Mouse (Mus musculus) MEL (cell line): ENCODE results near the gene Nus1. TPM values are rescaled to one million over a fixed set of nuclear protein-coding genes. Genes with fewer than 3 reads are reported as not detected.

Source experiments
- DNase-seq: peaks from one replicate; pipeline ENCODE4 v3.0.0; 2011; ENCODE audit warnings: low read depth, low spot score
- H3K27ac ChIP-seq: 2 replicates; pipeline ENCODE4 v1.5.1; 2012; ENCODE audit warnings: low read depth, mild to moderate bottlenecking, control low read depth, low read length, moderate library complexity; ENCODE audit not compliant: control insufficient read depth
- H3K27me3 ChIP-seq, 2 experiments: fragments of 150-350 bp in 1 of 2; sonication (generic) in 1 of 2; 2 replicates each; pipeline ENCODE4 v1.6.1; 2012; ENCODE audit warnings: low read length in 2 of 2, mild to moderate bottlenecking in 2 of 2, improper control_type of control experiment in 1 of 2, moderate library complexity in 1 of 2; ENCODE audit not compliant: insufficient read depth in 2 of 2, control insufficient read depth in 1 of 2
- H3K36me3 ChIP-seq, 2 experiments: 2 replicates each; pipeline ENCODE4 v1.6.1; 2012 to 2014; ENCODE audit warnings: low read length in 2 of 2, improper control_type of control experiment in 1 of 2, inconsistent platforms in 1 of 2, mild to moderate bottlenecking in 1 of 2; ENCODE audit not compliant: insufficient read depth in 2 of 2, control insufficient read depth in 1 of 2
- H3K4me1 ChIP-seq, 2 experiments: fragments of 150-350 bp in 1 of 2; sonication (generic) in 1 of 2; 2 replicates each; pipeline ENCODE4 v1.6.1; 2012; ENCODE audit warnings: low read length in 2 of 2, improper control_type of control experiment in 1 of 2, mild to moderate bottlenecking in 1 of 2; ENCODE audit not compliant: insufficient read depth in 2 of 2, control insufficient read depth in 1 of 2
- H3K4me3 ChIP-seq, 2 experiments: fragments of 150-350 bp in 1 of 2; sonication (generic) in 1 of 2; 2 replicates each; pipeline ENCODE4 v1.5.1; 2012; ENCODE audit warnings: low read depth in 2 of 2, low read length in 2 of 2, mild to moderate bottlenecking in 2 of 2, moderate library complexity in 2 of 2, control low read depth in 1 of 2, improper control_type of control experiment in 1 of 2; ENCODE audit not compliant: control insufficient read depth in 1 of 2, insufficient read depth in 1 of 2
- H3K79me2 ChIP-seq: 2 replicates; pipeline ENCODE4 v1.6.1; 2012; ENCODE audit warnings: mild to moderate bottlenecking, low read length, moderate library complexity; ENCODE audit not compliant: control insufficient read depth, poor library complexity, insufficient read depth
- H3K9ac ChIP-seq: 2 replicates; pipeline ENCODE4 v1.6.1; 2012; ENCODE audit warnings: low read depth, mild to moderate bottlenecking, control low read depth, low read length, moderate library complexity; ENCODE audit not compliant: control insufficient read depth, poor library complexity, severe bottlenecking
- H3K9me3 ChIP-seq: fragments of 150-350 bp; sonication (generic); replicated peaks from 2 replicates; pipeline ENCODE4 v1.6.1; 2012; ENCODE audit warnings: mild to moderate bottlenecking, low read length, improper control_type of control experiment, moderate library complexity; ENCODE audit not compliant: insufficient read depth
- BHLHE40 ChIP-seq: IDR thresholded peaks from 2 replicates; pipeline ENCODE4 v1.6.1; 2012; ENCODE audit warnings: low read depth, mild to moderate bottlenecking, inconsistent platforms, low read length, improper control_type of control experiment, borderline replicate concordance
- CHD1 ChIP-seq: IDR thresholded peaks from 2 replicates; pipeline ENCODE4 v1.6.1; 2012; ENCODE audit warnings: low read depth, mild to moderate bottlenecking, inconsistent platforms, low read length, improper control_type of control experiment
- CTCF ChIP-seq, 3 experiments: IDR thresholded peaks in 2 of 3; conservative IDR thresholded peaks in 1 of 3; 2 replicates each; pipeline ENCODE4 v1.5.1; 2011 to 2012; ENCODE audit warnings: low read length in 3 of 3, low read depth in 2 of 3, mild to moderate bottlenecking in 2 of 3, improper control_type of control experiment in 1 of 3, inconsistent platforms in 1 of 3, mixed read lengths in 1 of 3, moderate library complexity in 1 of 3; ENCODE audit not compliant: control insufficient read depth in 1 of 3, insufficient read depth in 1 of 3, poor library complexity in 1 of 3, severe bottlenecking in 1 of 3
- ELF1 ChIP-seq: IDR thresholded peaks from 2 replicates; pipeline ENCODE4 v1.6.1; 2014; ENCODE audit warnings: low read depth, mild to moderate bottlenecking, inconsistent platforms, low read length, improper control_type of control experiment, moderate library complexity
- ETS1 ChIP-seq: IDR thresholded peaks from 2 replicates; pipeline ENCODE4 v1.6.1; 2012; ENCODE audit warnings: low read depth, mild to moderate bottlenecking, inconsistent platforms, low read length, improper control_type of control experiment, moderate library complexity
- GATA1 ChIP-seq: IDR thresholded peaks from 2 replicates; pipeline ENCODE4 v1.6.1; 2011; ENCODE audit warnings: low read depth, low read length, improper control_type of control experiment
- HCFC1 ChIP-seq: IDR thresholded peaks from 2 replicates; pipeline ENCODE4 v1.6.1; 2012; ENCODE audit warnings: low read depth, mild to moderate bottlenecking, inconsistent platforms, low read length, improper control_type of control experiment, moderate library complexity
- JUND ChIP-seq: IDR thresholded peaks from 2 replicates; pipeline ENCODE4 v1.6.1; 2011; ENCODE audit warnings: low read depth, mild to moderate bottlenecking, improper control_type of control experiment, low read length
- KAT2A ChIP-seq: conservative IDR thresholded peaks from 2 replicates; pipeline ENCODE4 v1.6.1; 2012; ENCODE audit warnings: low read depth, low read length, improper control_type of control experiment, inconsistent platforms
- MAX ChIP-seq: IDR thresholded peaks from 2 replicates; pipeline ENCODE4 v1.6.1; 2011; ENCODE audit warnings: low read length, improper control_type of control experiment
- MAZ ChIP-seq: IDR thresholded peaks from 2 replicates; pipeline ENCODE4 v1.6.1; 2012; ENCODE audit warnings: low read depth, mild to moderate bottlenecking, inconsistent platforms, low read length, improper control_type of control experiment
- MXI1 ChIP-seq: IDR thresholded peaks from 2 replicates; pipeline ENCODE4 v1.6.1; 2011; ENCODE audit warnings: mild to moderate bottlenecking, low read depth, low read length, improper control_type of control experiment
- MYB ChIP-seq: IDR thresholded peaks from 2 replicates; pipeline ENCODE4 v1.6.1; 2011; ENCODE audit warnings: mild to moderate bottlenecking, low read depth, low read length, improper control_type of control experiment
- MYC ChIP-seq: IDR thresholded peaks from 2 replicates; pipeline ENCODE4 v1.6.1; 2011; ENCODE audit warnings: low read depth, mild to moderate bottlenecking, low read length, improper control_type of control experiment, moderate library complexity
- NRF1 ChIP-seq: IDR thresholded peaks from 2 replicates; pipeline ENCODE4 v1.6.1; 2014; ENCODE audit warnings: low read depth, mild to moderate bottlenecking, inconsistent platforms, low read length, improper control_type of control experiment, moderate library complexity; ENCODE audit not compliant: poor library complexity, insufficient read depth, severe bottlenecking
- POLR2A ChIP-seq, 2 experiments: IDR thresholded peaks; 2 replicates each; pipeline ENCODE4 v1.6.1; 2011 to 2012; ENCODE audit warnings: low read length in 2 of 2, mild to moderate bottlenecking in 2 of 2, control low read depth in 1 of 2, improper control_type of control experiment in 1 of 2, low read depth in 1 of 2, moderate library complexity in 1 of 2; ENCODE audit not compliant: control insufficient read depth in 1 of 2, insufficient read depth in 1 of 2, poor library complexity in 1 of 2
- POLR2AphosphoS5 ChIP-seq: IDR thresholded peaks from 2 replicates; pipeline ENCODE4 v1.6.1; 2012; ENCODE audit warnings: low read depth, borderline replicate concordance, mild to moderate bottlenecking, inconsistent platforms, low read length, moderate library complexity, mixed read lengths
- RAD21 ChIP-seq: IDR thresholded peaks from 2 replicates; pipeline ENCODE4 v1.6.1; 2011; ENCODE audit warnings: mild to moderate bottlenecking, low read depth, low read length, improper control_type of control experiment
- RCOR1 ChIP-seq: IDR thresholded peaks from 2 replicates; pipeline ENCODE4 v1.6.1; 2012; ENCODE audit warnings: low read depth, mild to moderate bottlenecking, inconsistent platforms, low read length, improper control_type of control experiment
- SIN3A ChIP-seq: IDR thresholded peaks from 2 replicates; pipeline ENCODE4 v1.6.1; 2012; ENCODE audit warnings: low read length, improper control_type of control experiment, inconsistent platforms
- SMC3 ChIP-seq: IDR thresholded peaks from 2 replicates; pipeline ENCODE4 v1.6.1; 2011; ENCODE audit warnings: low read depth, low read length, improper control_type of control experiment
- TBP ChIP-seq: IDR thresholded peaks from 2 replicates; pipeline ENCODE4 v1.8.0; 2011; ENCODE audit warnings: low read depth, low read length, improper control_type of control experiment
- UBTF ChIP-seq: IDR thresholded peaks from 2 replicates; pipeline ENCODE4 v1.6.1; 2012; ENCODE audit warnings: low read depth, mild to moderate bottlenecking, inconsistent platforms, low read length, improper control_type of control experiment, moderate library complexity, borderline replicate concordance; ENCODE audit not compliant: insufficient read depth
- USF1 ChIP-seq: IDR thresholded peaks from 2 replicates; pipeline ENCODE4 v1.6.1; 2014; ENCODE audit warnings: low read depth, mild to moderate bottlenecking, inconsistent platforms, low read length, improper control_type of control experiment, moderate library complexity
- USF2 ChIP-seq, 2 experiments: IDR thresholded peaks; 2 replicates each; pipeline ENCODE4 v1.6.1; 2011 to 2012; ENCODE audit warnings: improper control_type of control experiment in 2 of 2, low read length in 2 of 2, borderline replicate concordance in 1 of 2, inconsistent platforms in 1 of 2, low read depth in 1 of 2, mild to moderate bottlenecking in 1 of 2; ENCODE audit not compliant: insufficient read depth in 1 of 2
- ZC3H11A ChIP-seq: IDR thresholded peaks from 2 replicates; pipeline ENCODE4 v1.6.1; 2012; ENCODE audit warnings: low read depth, mild to moderate bottlenecking, inconsistent platforms, low read length, improper control_type of control experiment
- ZKSCAN1 ChIP-seq: IDR thresholded peaks from 2 replicates; pipeline ENCODE4 v1.6.1; 2012; ENCODE audit warnings: low read depth, mild to moderate bottlenecking, inconsistent platforms, low read length, improper control_type of control experiment, moderate library complexity
- ZMIZ1 ChIP-seq: IDR thresholded peaks from 2 replicates; pipeline ENCODE4 v1.6.1; 2012; ENCODE audit warnings: low read depth, mild to moderate bottlenecking, inconsistent platforms, low read length, improper control_type of control experiment, moderate library complexity
- polyA plus RNA-seq, 2 experiments: library from polyadenylated mRNA; stranded (reverse) in 1 of 2; unstranded in 1 of 2; fragments of >175 nt in 1 of 2; fragments of >200 nt in 1 of 2; gene quantifications; 2 replicates each; pipeline versions ENCODE4 v1.2.1 to v1.2.4; 2012; ENCODE audit warnings: low replicate concordance in 2 of 2, low read depth in 1 of 2; ENCODE audit not compliant: insufficient read length in 2 of 2, insufficient read depth in 1 of 2, missing spikeins in 1 of 2
- total RNA-seq: library from RNA; depleted of rRNA; stranded (reverse); fragments of 300-350 nt; gene quantifications from 2 replicates; pipeline ENCODE4 v1.2.3, GENCODE M21; 2012

The Nus1 gene
- total and polyA plus RNA-seq, 3 experiments = 25.6 to 52.4 (median 43.5) TPM

DNA sequence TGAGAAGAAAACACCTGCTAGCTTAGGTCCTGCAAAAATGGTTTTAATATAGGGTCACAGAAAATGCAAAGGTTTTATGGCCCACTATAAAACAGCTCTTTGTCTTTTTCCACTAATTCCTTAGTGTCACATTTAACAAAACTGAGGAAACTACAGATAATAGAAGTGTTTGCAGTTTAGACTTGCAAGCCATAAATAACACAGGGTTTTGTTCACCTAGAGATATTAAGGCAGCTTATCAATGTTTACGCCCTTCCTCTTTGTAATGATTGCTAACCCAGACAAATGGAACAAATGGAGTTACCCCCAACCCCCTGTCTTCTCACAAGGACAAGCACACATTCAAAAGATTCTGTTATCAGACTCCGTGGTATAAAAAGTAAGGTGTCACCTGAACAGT lies 26.1 kb upstream of the Nus1 start (continued):
- TF ChIP-seq JUND = no peak
- no peak for TF ChIP-seq ZKSCAN1
- no peak for TF ChIP-seq ZC3H11A
- TF ChIP-seq ETS1 = peak; percentile 44; the same call in 1 of the 2 replicates
- no peak for TF ChIP-seq RAD21
- no peak for TF ChIP-seq USF1
- no peak for TF ChIP-seq USF2 (IDR thresholded peaks at IDR 0.05; ENCODE audit: borderline replicate concordance in 1 of 2, insufficient read depth in 1 of 2, low read depth in 1 of 2, low read length in 2 of 2)
- no peak for TF ChIP-seq NRF1
- TF ChIP-seq KAT2A = no peak
- TF ChIP-seq POLR2AphosphoS5 = no peak
- no peak for TF ChIP-seq SMC3
- no peak for TF ChIP-seq MAX
- TF ChIP-seq SIN3A = 0 out of 2 replicates have a peak, but pooled peaks have one; percentile 27
- TF ChIP-seq CTCF (IDR thresholded peaks at IDR 0.05 in 2 of 3, conservative IDR thresholded peaks at IDR 0.05 in 1 of 3; ENCODE audit: control insufficient read depth in 1 of 3, insufficient read depth in 1 of 3, low read depth in 2 of 3, low read length in 3 of 3, poor library complexity in 1 of 3, severe bottlenecking in 1 of 3) = no peak
- no peak for TF ChIP-seq MXI1
- no peak for TF ChIP-seq MAZ
- TF ChIP-seq BHLHE40 = 0 out of 2 replicates have a peak, but pooled peaks have one; percentile 20
- no peak for TF ChIP-seq MYC
- no peak for TF ChIP-seq CHD1
- no peak for TF ChIP-seq MYB
- no peak for TF ChIP-seq ELF1
- TF ChIP-seq GATA1 = peak; percentile 62
- TF ChIP-seq HCFC1 = no peak
- peak; percentile 85 for TF ChIP-seq RCOR1
- TF ChIP-seq ZMIZ1 = no peak
- TF ChIP-seq, all 39 proteins: peak for 7

DNA sequence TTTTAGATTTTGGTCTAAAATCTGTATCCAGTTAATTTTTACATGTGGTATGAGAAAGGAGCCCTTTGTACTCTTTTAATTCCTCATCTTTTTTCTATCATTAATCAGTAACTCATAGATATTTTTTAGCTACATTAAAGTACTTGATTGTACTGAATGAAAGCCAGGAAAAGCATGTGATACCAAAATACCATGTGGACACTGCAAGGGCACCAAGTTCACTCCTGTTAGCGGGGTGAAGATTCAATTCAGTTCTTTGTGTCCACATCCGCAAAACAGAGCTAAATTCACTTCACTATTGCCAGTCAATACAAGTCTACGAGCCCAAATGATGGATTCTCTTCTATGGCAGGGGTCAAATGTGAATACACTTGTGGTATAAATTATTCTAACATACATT lies 20.7 kb upstream of the Nus1 start:
- H3K4me1 ChIP-seq = peaks cover under 1 to 4% of the 10 kb centered on the region in 2 experiments
- H3K9me3 ChIP-seq = no peaks in the 10 kb centered on the region
- DNase-seq = no peak
- no peak overlapping the region for H3K4me3 ChIP-seq
- H3K36me3 ChIP-seq = peaks cover 0 to 15% of the 10 kb centered on the region in 2 experiments; a peak in 2 of 4 replicates
- no peak overlapping the region for H3K27ac ChIP-seq
- H3K9ac ChIP-seq = no peak overlapping the region
- no peaks in the 10 kb centered on the region for H3K27me3 ChIP-seq
- H3K79me2 ChIP-seq = no peaks in the 10 kb centered on the region
- TF ChIP-seq NRF1 (no peak), JUND (no peak), USF2 (IDR thresholded peaks at IDR 0.05; ENCODE audit: borderline replicate concordance in 1 of 2, insufficient read depth in 1 of 2, low read depth in 1 of 2, low read length in 2 of 2) (no peak), RCOR1 (no peak), ELF1 (no peak), USF1 (no peak), BHLHE40 (no peak), TBP (no peak), UBTF (no peak), MYB (no peak), MAX (no peak), POLR2A (IDR thresholded peaks at IDR 0.05; ENCODE audit: control insufficient read depth in 1 of 2, insufficient read depth in 1 of 2, low read depth in 1 of 2, low read length in 2 of 2, poor library complexity in 1 of 2) (no peak)
- TF ChIP-seq, all 39 proteins: peak for 0
